Mouse (Mus musculus) liver, embryonic 12.5 days (tissue): ENCODE measurements around the gene Gm21983. TPM values are rescaled to one million over a fixed set of nuclear protein-coding genes. Genes with fewer than 3 reads are reported as not detected.
A peak's percentile ranks its signal among the peaks of the same experiment; 100 is the strongest.

Experiments used
- ATAC-seq: fragments of 200-750 bp; cut with Nextera tagmentation; 2 replicates; pipeline ENCODE4 v1.8.0; 2017; ENCODE audit warnings: moderate number of reproducible peaks, mild to moderate bottlenecking, moderate library complexity
- H3K27ac ChIP-seq: fragments of 300-500 bp; sonication (generic); 2 replicates; pipeline ENCODE4 v1.5.1; 2016; ENCODE audit warnings: mild to moderate bottlenecking
- H3K27me3 ChIP-seq: fragments of 300-500 bp; sonication (generic); replicated peaks from 2 replicates; pipeline ENCODE4 v1.6.1; 2016; ENCODE audit warnings: mild to moderate bottlenecking, moderate library complexity
- H3K36me3 ChIP-seq: fragments of 300-500 bp; sonication (generic); 2 replicates; pipeline ENCODE4 v1.6.1; 2016; ENCODE audit warnings: mild to moderate bottlenecking, moderate library complexity
- H3K4me1 ChIP-seq: fragments of 300-500 bp; sonication (generic); 2 replicates; pipeline ENCODE4 v1.6.1; 2016
- H3K4me2 ChIP-seq: fragments of 300-500 bp; sonication (generic); 2 replicates; pipeline ENCODE4 v1.6.1; 2016; ENCODE audit warnings: mild to moderate bottlenecking, moderate library complexity
- H3K4me3 ChIP-seq: fragments of 300-500 bp; sonication (generic); 2 replicates; pipeline ENCODE4 v1.5.1; 2016; ENCODE audit warnings: mild to moderate bottlenecking, moderate library complexity
- H3K9ac ChIP-seq: fragments of 300-500 bp; sonication (generic); 2 replicates; pipeline ENCODE4 v1.6.1; 2016; ENCODE audit warnings: mild to moderate bottlenecking, moderate library complexity
- H3K9me3 ChIP-seq: fragments of 300-500 bp; sonication (generic); replicated peaks from 2 replicates; pipeline ENCODE4 v1.6.1; 2016; ENCODE audit warnings: mild to moderate bottlenecking, moderate library complexity
- WGBS: fragments of 180-500 bp; shearing (Covaris S2); methylation state at CpG from one replicate; pipeline ENCODE4 v1.1.7; 2016; ENCODE audit not compliant: insufficient replicate concordance; 5-methylcytosine and 5-hydroxymethylcytosine counted together
- polyA plus RNA-seq: library from polyadenylated mRNA; unstranded; fragments of >200 nt; fragmentation: Nextera tagmentation; extraction: Ambion mirVana; gene quantifications from 2 replicates; pipeline ENCODE4 v1.2.1, GENCODE M21; 2016

Gm21983 gene
- polyA plus RNA-seq, 1 experiment from 2014 or later, result not detected

DNA sequence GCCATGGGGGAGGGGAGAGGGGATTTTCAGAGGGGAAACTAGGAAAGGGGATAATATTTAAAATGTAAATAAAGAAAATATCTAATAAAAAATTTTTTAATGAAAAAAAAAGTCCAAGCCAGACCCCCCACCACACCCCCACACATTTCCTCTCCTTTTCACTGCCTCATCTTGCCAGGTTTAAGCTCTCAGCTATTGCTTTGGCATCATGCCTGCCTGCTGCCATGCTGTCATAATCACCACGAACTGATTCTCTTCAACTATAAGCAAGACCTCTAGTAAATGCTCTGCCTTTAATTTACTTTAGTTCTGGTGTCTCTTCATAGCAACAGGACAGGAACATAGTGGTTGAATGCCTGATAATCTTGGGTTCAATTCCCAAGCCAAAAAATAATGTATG is 1.6 kb upstream of the Gm21983 start:
- no peaks in the 10 kb centered on the region for H3K27me3 ChIP-seq
- H3K4me2 ChIP-seq, result no peak overlapping the region
- ATAC-seq, result no peak
- H3K36me3 ChIP-seq, result peaks cover 48% of the 10 kb centered on the region
- H3K9ac ChIP-seq, result no peak overlapping the region
- H3K4me1 ChIP-seq, result peaks cover 22% of the 10 kb centered on the region
- no peaks in the 10 kb centered on the region for H3K9me3 ChIP-seq
- no peak overlapping the region for H3K4me3 ChIP-seq
- no peak overlapping the region for H3K27ac ChIP-seq
- WGBS, result 74% methylated on average over 1 of the region's 1 CpGs

DNA sequence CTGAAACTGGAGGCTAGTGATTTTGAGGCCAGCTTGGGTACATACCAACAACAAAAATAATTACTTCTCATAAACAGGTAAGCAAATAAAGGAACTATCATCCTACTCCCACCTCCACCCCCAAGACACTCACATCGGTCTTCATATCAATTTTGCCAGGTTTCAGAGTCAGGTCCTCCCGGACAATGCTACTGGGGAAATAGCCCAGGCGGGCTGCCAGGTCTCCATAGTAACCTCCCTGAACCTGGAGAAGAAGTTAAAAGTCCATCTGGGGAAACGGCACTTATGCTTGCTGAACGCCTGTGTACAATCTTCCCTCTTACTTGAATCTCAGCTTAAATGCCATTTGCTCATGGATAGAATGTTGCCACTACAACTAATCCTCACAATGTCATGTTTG is 850 bp downstream of the Gm21983 start:
- Histone ChIP-seq H3K4me3 (no peak overlapping the region), H3K4me2 (no peak overlapping the region), H3K9ac (no peak overlapping the region), H3K27me3 (no peaks in the 10 kb centered on the region), H3K9me3 (no peaks in the 10 kb centered on the region), H3K36me3 (peaks cover 30% of the 10 kb centered on the region), H3K27ac (0 out of 2 replicates have a peak overlapping the region, but pooled peaks have one; percentile 66), H3K4me1 (peaks cover 23% of the 10 kb centered on the region)
- ATAC-seq, result no peak
- WGBS, result 77% methylated on average over 5 of the region's 5 CpGs

DNA sequence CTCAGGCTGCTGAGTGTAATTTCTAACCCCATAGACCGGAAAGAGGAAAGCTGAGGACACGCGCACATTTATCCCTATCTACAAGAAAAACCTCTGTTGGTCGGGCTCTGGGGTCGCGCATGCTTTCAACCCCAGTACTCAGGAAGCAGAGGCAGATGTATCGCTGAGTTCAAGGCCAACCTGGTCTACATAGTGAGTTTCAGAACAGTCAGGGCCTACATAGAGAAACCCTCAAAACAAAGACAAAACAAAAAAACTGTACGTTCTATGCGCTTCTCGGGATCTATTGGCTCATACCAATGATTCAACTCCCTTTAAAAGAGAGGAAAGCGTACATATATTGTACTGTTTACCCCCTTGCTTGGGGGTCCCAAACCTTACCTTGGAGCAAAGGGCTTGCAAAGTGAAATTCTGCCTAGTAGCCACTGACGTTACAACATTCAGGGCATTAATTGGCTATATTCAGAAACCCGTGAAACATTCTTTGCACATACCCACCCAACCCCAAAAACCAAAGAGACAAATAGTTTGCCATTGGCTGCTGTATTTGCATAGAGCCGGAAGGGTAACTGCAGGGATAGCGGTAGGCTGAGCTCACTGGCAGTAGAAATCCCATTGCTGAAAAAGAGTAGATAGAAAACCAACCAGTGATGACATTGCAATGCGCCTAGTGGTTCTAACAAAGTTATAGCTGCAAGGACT is 1.5 kb downstream of the Gm21983 start:
- Histone ChIP-seq H3K36me3 (peaks cover 30% of the 10 kb centered on the region), H3K4me3 (peak overlapping the region; percentile 74), H3K27ac (peak overlapping the region; percentile 66), H3K4me2 (peak overlapping the region; percentile 81), H3K27me3 (no peaks in the 10 kb centered on the region), H3K4me1 (peaks cover 27% of the 10 kb centered on the region), H3K9me3 (no peaks in the 10 kb centered on the region), H3K9ac (peak overlapping the region; percentile 53; the same call in 1 of the 2 replicates)
- WGBS, result 43% methylated on average over 16 of the region's 16 CpGs
- no peak for ATAC-seq

DNA sequence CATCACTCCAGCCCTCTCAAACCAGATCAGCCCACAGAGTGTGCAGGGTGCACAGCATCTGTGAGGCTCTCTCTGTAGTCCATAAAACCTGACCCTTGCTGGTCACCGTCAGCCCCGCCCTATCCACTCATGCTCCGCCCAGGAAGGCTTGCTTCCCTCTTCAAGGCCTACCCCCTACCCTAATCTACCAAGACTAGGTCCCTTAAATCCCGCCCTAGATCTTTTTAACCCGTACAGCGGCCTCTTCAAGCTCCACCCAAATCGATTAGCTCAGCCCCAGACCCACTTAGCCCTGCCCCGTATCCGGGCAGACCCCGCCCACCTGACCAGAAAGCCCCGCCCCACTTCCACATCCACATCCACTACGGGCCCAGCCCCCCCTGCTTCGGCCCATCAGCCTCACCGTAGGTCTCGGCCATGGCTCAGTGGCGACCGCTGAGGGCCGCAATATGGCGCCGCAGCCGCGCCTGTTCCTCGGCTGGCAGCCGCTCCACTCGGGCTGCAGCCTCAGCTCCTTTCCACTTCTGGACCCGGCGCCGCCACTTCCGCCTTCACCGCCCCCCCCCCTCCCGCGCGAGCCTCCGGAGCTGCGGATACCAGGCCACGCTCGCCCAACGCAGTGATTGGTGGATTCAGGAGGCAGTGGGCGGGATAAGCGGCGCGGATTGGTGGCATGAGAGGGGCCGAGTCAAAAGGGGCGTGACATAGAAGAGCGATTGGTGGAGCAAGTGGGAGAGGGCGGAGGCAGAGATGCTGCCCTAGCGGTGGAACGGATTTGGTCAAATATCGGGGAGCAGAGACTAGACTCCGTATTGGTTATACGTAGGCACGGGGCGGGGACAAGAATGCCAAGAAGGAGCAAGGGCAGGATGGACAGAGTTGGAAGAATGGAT is 2.3 kb downstream of the Gm21983 start, which contains the start of gene Rab4b:
Gene Rab4b, minus strand, starts transcription at position 573 of the 893 bp plus-strand sequence.
- Histone ChIP-seq H3K27me3 (no peaks in the 10 kb centered on the region), H3K4me2 (peak within 1 kb of the TSS; percentile 81), H3K36me3 (peaks cover 32% of the 10 kb centered on the region), H3K27ac (peak within 1 kb of the TSS; percentile 86), H3K4me3 (peak within 1 kb of the TSS; percentile 74), H3K9ac (peak within 1 kb of the TSS; percentile 64), H3K9me3 (no peaks in the 10 kb centered on the region), H3K4me1 (peaks cover 32% of the 10 kb centered on the region)
- WGBS, result under 1% methylated on average over 52 of the region's 53 CpGs
- peak; percentile 96 for ATAC-seq

DNA sequence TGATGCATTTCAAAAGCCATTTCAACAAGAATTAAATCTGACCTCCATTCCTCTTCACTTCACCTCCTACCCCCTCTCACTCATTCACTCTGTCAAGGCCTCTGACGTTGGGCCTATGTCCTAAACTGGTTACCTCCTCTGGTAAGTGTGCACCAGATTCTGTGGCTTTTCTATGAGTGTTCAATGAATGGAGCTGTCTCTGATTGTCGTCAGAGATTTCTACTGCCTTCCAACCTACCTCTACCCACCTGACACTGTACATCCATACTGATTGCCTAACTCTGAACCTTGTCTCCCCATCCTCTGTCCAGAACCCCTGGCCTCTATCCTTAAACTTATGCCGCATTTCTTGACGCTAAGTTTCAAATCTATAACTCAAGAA is 3.0 kb downstream of the Gm21983 start:
- Histone ChIP-seq H3K4me3 (peak overlapping the region; percentile 74), H3K27me3 (no peaks in the 10 kb centered on the region), H3K4me2 (peak overlapping the region; percentile 81), H3K9ac (peak overlapping the region; percentile 64), H3K27ac (peak overlapping the region; percentile 86), H3K4me1 (peaks cover 32% of the 10 kb centered on the region), H3K9me3 (no peaks in the 10 kb centered on the region), H3K36me3 (peaks cover 31% of the 10 kb centered on the region)
- 16% methylated on average over 4 of the region's 4 CpGs for WGBS
- 0 out of 2 replicates have a peak, but pooled peaks have one; percentile 0 for ATAC-seq

DNA sequence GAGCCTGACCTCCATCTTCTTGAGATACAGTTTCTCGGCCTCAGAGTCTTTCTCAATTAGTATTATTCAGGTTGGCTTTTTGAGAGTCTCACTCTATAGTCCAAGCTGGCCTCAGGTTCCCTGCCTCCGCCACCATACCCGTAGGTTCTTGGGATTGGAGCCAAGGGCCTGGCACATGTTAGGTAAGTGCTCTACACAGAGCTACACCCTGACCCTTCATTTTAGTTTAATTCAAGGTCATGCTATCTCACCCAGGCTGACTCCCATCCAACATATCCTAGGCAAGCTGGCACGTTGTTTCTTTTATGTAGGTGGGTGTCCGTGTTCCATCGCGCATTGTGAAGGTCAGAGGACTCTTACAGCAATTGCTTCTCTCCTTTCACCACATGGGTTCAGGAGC is 6.0 kb downstream of the Gm21983 start:
- 92% methylated on average over 7 of the region's 7 CpGs for WGBS
- no peaks in the 10 kb centered on the region for H3K9me3 ChIP-seq
- H3K36me3 ChIP-seq, result peaks cover 46% of the 10 kb centered on the region
- H3K9ac ChIP-seq, result no peak overlapping the region
- peaks cover 26% of the 10 kb centered on the region for H3K4me1 ChIP-seq
- no peak for ATAC-seq
- no peak overlapping the region for H3K27ac ChIP-seq
- H3K27me3 ChIP-seq, result no peaks in the 10 kb centered on the region
- no peak overlapping the region for H3K4me3 ChIP-seq
- no peak overlapping the region for H3K4me2 ChIP-seq

DNA sequence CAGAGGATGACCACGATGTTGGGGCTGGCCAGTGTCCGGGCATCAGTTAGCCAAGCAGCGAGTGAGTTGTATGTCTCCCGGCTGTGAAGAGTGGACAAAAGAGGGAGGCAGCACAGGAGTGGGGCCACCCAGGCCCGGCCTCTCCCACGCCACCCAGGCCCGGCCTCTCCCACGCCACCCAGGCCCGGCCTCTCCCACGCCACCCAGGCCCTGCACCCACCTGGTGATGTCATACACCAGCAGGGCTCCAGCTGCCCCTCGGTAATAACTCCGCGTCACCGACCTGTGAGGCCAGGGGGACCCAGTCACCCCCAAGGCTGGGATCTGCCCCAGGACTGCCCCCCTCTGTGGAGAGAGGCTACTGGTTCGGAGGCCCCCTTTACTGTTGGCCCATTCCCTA is 6.4 kb downstream of the Gm21983 start:
- H3K9me3 ChIP-seq, result no peaks in the 10 kb centered on the region
- peaks cover 46% of the 10 kb centered on the region for H3K36me3 ChIP-seq
- H3K9ac ChIP-seq, result peak overlapping the region; percentile 0; the same call in 1 of the 2 replicates
- 80% methylated on average over 15 of the region's 15 CpGs for WGBS
- H3K4me1 ChIP-seq, result peaks cover 22% of the 10 kb centered on the region
- H3K27me3 ChIP-seq, result no peaks in the 10 kb centered on the region
- no peak overlapping the region for H3K27ac ChIP-seq
- no peak overlapping the region for H3K4me3 ChIP-seq
- no peak for ATAC-seq
- H3K4me2 ChIP-seq, result no peak overlapping the region

DNA sequence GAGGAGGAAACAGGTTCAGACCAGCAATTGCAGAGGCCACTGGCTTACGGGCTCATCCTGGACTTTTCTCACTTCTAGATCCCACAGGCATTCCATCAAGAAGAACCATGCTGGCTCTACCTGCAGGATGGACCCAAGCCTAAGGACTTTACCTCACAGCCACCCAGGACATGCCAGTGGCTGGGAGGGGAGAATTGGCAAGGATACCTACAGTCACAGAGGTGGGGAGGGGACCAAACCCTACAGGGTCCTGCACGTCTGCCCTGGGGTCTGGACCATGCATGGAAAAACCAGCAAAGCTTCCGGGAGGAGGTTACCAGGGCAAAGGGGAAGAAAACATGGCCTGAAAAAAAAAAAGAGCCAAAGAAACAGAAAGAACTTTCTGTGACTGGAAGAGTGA is 9.9 kb downstream of the Gm21983 start:
- no peak for ATAC-seq
- 77% methylated on average over 3 of the region's 3 CpGs for WGBS
- no peaks in the 10 kb centered on the region for H3K27me3 ChIP-seq
- no peaks in the 10 kb centered on the region for H3K9me3 ChIP-seq
- no peak overlapping the region for H3K27ac ChIP-seq
- peaks cover 46% of the 10 kb centered on the region for H3K36me3 ChIP-seq
- peaks cover 26% of the 10 kb centered on the region for H3K4me1 ChIP-seq
- no peak overlapping the region for H3K4me2 ChIP-seq
- H3K9ac ChIP-seq, result no peak overlapping the region
- no peak overlapping the region for H3K4me3 ChIP-seq

DNA sequence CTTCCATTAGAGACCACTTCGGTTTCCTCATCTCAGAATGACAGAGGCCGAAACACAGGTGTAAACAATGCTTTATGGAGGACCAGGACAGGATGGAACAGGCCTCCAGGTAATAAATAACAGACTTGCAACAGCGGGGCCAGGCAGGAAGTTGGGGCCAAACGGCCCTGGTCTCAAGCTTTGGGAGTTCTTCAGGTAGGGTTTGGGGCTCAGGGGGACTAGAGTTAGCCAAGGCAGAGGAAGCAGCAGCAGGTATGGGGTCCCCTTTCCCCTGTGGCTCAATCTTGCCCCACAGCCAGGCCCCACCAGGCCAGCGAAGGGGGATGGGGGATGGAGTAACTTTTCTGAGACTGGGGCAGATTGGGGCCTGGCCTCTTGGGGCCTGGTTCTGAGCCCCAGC is 12.5 kb downstream of the Gm21983 start:
- Histone ChIP-seq H3K36me3 (peaks cover 45% of the 10 kb centered on the region), H3K9ac (no peak overlapping the region), H3K4me1 (peaks cover 44% of the 10 kb centered on the region), H3K4me2 (no peak overlapping the region), H3K4me3 (no peak overlapping the region), H3K27ac (0 out of 2 replicates have a peak overlapping the region, but pooled peaks have one; percentile 13), H3K9me3 (no peaks in the 10 kb centered on the region), H3K27me3 (no peaks in the 10 kb centered on the region)
- WGBS, result 74% methylated on average over 5 of the region's 5 CpGs
- no peak for ATAC-seq

DNA sequence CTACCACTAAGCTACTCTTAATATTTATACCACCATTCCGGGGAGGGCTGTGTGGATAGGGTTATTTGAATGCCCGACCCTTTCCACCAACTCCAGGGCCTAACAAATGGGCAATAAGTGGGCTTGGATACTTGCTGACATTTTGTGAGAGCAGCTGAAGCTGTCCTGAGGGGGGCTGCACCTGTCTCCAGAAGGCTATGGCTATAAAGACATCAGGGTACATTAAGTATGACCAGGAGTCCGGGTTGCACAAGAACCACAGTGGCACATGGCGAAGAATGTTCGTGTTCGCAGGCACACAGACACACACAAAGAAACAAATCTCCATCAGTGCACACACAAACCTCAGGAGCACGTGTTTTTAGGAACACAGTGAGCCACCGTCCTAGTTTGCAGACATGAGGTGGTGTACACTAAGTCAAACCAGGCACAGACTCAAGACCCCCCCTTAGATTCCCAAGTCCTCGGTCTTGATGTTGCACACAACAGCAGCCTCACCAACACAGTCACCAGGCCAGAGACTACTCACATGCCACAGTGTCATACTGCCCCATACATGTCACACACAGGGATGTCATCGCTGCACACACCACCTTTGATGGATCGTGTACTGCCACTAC is 13.3 kb downstream of the Gm21983 start:
- Histone ChIP-seq H3K27me3 (no peaks in the 10 kb centered on the region), H3K4me2 (peak overlapping the region; percentile 81), H3K9me3 (no peaks in the 10 kb centered on the region), H3K4me3 (peak overlapping the region; percentile 84), H3K9ac (peak overlapping the region; percentile 90), H3K36me3 (peaks cover 45% of the 10 kb centered on the region), H3K4me1 (peaks cover 49% of the 10 kb centered on the region), H3K27ac (peak overlapping the region; percentile 92)
- no peak for ATAC-seq
- 73% methylated on average over 11 of the region's 11 CpGs for WGBS

DNA sequence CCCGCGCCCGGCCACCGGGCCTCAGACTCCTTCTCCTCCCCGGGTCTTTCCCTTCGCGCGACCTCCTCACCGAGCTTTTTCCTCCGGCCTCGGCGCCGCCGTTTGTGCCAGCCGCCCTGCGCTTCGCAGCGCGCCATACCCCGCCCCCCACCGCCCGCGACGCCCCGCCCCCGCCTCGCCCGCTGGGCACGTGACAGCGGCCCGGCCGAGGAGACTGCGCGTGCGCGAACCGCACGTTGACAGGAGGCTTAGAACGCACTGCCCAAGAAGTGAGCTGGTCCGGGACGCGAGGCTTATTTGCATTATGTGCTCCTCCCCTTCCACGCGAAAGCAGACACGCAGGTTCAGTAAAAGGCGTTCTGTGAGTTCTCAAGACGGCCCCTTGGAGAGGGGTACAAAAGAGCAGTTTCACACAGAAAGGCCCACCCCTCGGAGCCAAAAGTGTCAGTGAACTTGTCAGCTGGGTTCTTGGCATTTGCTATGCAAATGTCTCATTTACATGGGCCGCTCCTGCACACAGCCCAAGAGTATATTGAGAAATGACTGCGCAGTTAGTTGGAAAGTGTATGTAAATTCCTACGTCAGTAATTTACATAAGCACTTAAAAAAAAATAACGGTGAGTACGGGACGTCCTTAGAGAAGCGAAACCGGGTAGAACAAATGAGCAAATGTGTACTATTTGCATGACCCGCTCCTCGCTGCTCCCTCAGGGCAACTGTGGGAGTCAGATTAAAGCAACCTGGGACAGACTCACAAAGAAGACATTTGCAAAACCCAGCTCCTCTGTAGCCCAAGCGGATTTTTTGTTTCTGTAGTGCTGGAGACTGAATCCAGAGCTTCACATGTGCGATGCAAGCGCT is 14.0 kb downstream of the Gm21983 start, which contains the start of gene Egln2:
Gene Egln2, minus strand, starts transcription at position 189 of the 861 bp plus-strand sequence.
- 1% methylated on average over 60 of the region's 61 CpGs for WGBS
- Histone ChIP-seq H3K27ac (peak within 1 kb of the TSS; percentile 92), H3K9me3 (no peaks in the 10 kb centered on the region), H3K9ac (peak within 1 kb of the TSS; percentile 90), H3K4me1 (peaks cover 56% of the 10 kb centered on the region), H3K4me2 (peak within 1 kb of the TSS; percentile 81), H3K4me3 (peak within 1 kb of the TSS; percentile 84), H3K27me3 (no peaks in the 10 kb centered on the region), H3K36me3 (peaks cover 45% of the 10 kb centered on the region)
- peak; percentile 86 for ATAC-seq
